Mouse (Mus musculus): ENCODE measurements at regions not wholly inside any gene's neighbourhood (a gene's known extent, or its start where the extent isn't known, plus 50 kb on each side); places are given as distances from the start of the nearest gene placed in this dataset.

- TF ChIP-seq CTCF (IDR thresholded peaks at IDR 0.05), result peak; percentile 67
- no peak for TF ChIP-seq EP300 (IDR thresholded peaks at IDR 0.05)
Observed at GRCm38 (mm10) chr13:19236340-19236739, 159.3 kb downstream of the Stard3nl start.
